Mouse (Mus musculus) lung, postnatal 0 days (tissue): ENCODE data around the gene Gpc6.

Experiments
- CTCF ChIP-seq: IDR thresholded peaks from 2 replicates; pipeline ENCODE4 v1.5.1; 2016; ENCODE audit warnings: antibody characterized with exemption, mild to moderate bottlenecking
- EP300 ChIP-seq: IDR thresholded peaks from 2 replicates; pipeline ENCODE4 v1.6.1; 2016; ENCODE audit warnings: antibody characterized with exemption, mild to moderate bottlenecking, control low read depth

DNA sequence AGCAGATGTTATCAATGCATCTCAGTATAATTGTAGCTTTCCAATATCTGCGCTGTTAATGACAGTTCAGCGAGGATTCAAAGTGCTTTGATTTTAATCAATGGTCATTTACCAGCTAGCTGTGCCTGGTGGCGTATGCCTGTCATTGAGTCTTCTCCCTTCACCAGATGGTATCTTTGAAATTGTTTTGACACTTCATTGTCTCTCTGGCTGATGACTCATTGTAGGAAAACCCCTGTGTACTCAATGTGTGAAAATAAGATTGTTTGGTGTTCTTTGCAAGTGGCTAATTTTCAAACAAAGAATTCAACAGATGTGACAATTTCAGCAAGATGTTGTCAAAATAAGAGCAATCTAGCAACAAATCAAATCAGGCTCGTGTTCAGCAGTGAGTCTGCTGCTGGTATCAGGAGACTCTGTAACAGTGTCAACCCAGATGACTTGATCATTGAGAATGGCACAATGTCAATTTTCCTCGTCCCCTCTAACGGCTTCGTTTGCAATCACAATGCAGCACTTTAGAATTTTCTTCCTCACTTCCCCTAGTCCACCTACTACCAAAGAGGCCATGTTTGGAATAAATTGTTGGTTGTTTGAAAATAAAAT, 631.7 kb downstream of the Gpc6 start:
- TF ChIP-seq CTCF (no peak), EP300 (no peak)
